Mouse (Mus musculus) fibroblast of lung, adult 2 months (primary cell): ENCODE measurements around the gene Hist2h2ac.
"Not testable (repeated sequence)": the region's sequence is repeated elsewhere in the genome, so short reads cannot be mapped to it uniquely, and the experiment has no call there.

ENCODE experiments used
- DNase-seq: peaks from one replicate; pipeline ENCODE4 v3.0.0-alpha.2; 2011; ENCODE audit warnings: low read depth

The Hist2h2ac gene

DNA sequence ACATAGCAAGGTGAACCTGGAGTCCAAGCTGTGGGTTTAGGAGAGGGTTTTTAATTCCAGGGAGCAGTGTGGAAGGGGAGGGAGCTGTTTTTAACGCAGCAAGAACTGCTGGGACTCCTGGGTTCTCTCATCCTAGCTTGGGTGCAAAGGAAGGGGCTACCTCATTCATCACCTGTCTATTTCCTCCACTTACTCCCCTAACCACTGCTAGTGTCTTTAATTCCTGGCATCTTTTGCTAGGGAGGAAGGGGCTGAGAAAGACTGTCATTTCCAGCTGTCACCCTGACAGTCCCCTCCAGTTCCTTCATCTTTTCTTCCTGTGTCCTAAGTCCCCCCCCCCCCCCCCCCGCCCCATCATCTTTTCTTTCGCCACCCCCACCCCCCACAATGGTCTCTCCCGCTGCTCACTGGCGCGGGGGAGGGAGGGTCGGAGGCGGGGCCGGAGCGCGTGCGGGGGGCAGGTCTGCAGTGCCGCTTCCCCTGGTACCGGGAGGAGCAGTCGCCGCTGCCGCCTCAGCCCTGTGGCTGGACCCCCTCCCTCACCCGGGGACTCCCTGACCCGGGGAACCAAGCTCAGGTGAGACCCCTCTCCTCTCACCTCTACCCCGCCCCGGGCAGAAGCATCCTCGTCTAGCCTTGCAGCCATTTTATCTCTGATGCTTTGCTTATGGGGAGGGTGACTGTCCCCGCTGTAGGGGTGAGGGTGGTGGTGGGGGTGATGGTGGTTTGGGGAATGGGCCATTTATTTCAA lies 39.8 kb downstream of the Hist2h2ac start, which contains the start of gene Sv2a:
TSS of gene Sv2a (plus strand) at position 425 of the 751 bp plus-strand sequence.
- no peak for DNase-seq

- no peak for DNase-seq
Observed at GRCm38 (mm10) chr3:96179531-96179930, 41.1 kb downstream of the Hist2h2ac start.

GRCm38 (mm10) chr3:96178902-96179301 lies 41.8 kb downstream of the Hist2h2ac start:
- no peak for DNase-seq

- no peak for DNase-seq
Observed at GRCm38 (mm10) chr3:96178427-96178826, 42.3 kb downstream of the Hist2h2ac start.

DNA sequence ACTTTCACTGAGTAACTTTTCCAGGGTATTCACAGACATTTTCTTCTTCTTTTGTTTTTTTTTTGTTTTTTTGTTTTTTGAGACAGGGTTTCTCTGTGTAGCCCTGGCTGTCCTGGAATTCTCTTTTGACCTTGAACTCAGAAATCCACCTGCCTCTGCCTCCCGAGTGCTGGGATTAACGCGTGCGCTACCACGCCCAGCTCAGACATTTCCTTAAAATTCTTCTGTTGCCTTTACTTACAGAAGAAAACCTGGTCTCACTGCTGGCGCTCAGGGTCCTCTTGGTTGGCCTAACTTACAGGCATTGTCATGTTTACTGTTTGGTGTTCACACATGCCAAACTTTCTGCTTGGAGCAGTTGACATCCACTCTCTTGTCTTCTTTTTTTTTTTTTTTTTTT lies 45.4 kb downstream of the Hist2h2ac start:
- no peak for DNase-seq

- not testable (repeated sequence) for DNase-seq
Observed at GRCm38 (mm10) chr3:96174042-96174441, 46.6 kb downstream of the Hist2h2ac start.

GRCm38 (mm10) chr3:96173185-96173584 lies 47.5 kb downstream of the Hist2h2ac start:
- DNase-seq: no peak

GRCm38 (mm10) chr3:96172197-96173178 lies 48.2 kb downstream of the Hist2h2ac start, which contains the start of gene Sf3b4:
Sf3b4 (plus strand) TSS chr3:96172332.
- peak; percentile 68 for DNase-seq

GRCm38 (mm10) chr3:96171583-96172196 lies 49.0 kb downstream of the Hist2h2ac start:
- DNase-seq: no peak

GRCm38 (mm10) chr3:96170976-96171545 lies 49.6 kb downstream of the Hist2h2ac start:
- no peak for DNase-seq
